Mouse (Mus musculus) cortical plate, adult 2 months (tissue): ENCODE measurements at regions not wholly inside any gene's neighbourhood (a gene's known extent, or its start where the extent isn't known, plus 50 kb on each side); places are given as distances from the start of the nearest gene placed in this dataset.

Experiments
- CTCF ChIP-seq: fragments of 200-500 bp; IDR thresholded peaks from 2 replicates; pipeline ENCODE4 v1.5.1; 2011; ENCODE audit warnings: mild to moderate bottlenecking, control low read depth, low read length; ENCODE audit not compliant: insufficient read depth; ENCODE audit errors: extremely low read depth
- POLR2A ChIP-seq: fragments of 200-500 bp; IDR thresholded peaks from 2 replicates; pipeline ENCODE4 v1.6.1; 2011; ENCODE audit warnings: mild to moderate bottlenecking, low read length, control low read depth; ENCODE audit not compliant: insufficient read depth; ENCODE audit errors: extremely low read depth

GRCm38 (mm10) chr9:61682744-61683259, 231.5 kb downstream of the Rplp1 start:
- TF ChIP-seq CTCF (no peak), POLR2A (no peak)
